Mouse (Mus musculus): ENCODE data around the gene Rere. TPM values are rescaled to one million over a fixed set of nuclear protein-coding genes. Genes with fewer than 3 reads are reported as not detected.
A peak's percentile ranks its signal among the peaks of the same experiment; 100 is the strongest.
"Not testable (repeated sequence)": the region's sequence is repeated elsewhere in the genome, so short reads cannot be mapped to it uniquely, and the experiment has no call there.

Gene Rere
- total RNA-seq, 2 experiments from 2014 or later: 39.6 to 46.7 TPM

GRCm38 (mm10) chr4:150585800-150586199, 304.4 kb downstream of the Rere start:
- DNase-seq: no peak

GRCm38 (mm10) chr4:150586275-150586674, 304.8 kb downstream of the Rere start:
- DNase-seq: no peak

GRCm38 (mm10) chr4:150587597-150588299, 306.3 kb downstream of the Rere start:
- DNase-seq: no peak

- no peak for DNase-seq
Measured at GRCm38 (mm10) chr4:150588300-150588621, 306.8 kb downstream of the Rere start.

- DNase-seq: no peak
Measured at GRCm38 (mm10) chr4:150590621-150591282, 309.3 kb downstream of the Rere start.

GRCm38 (mm10) chr4:150591602-150592001, 310.2 kb downstream of the Rere start:
- DNase-seq: no peak

- no peak for DNase-seq
Measured at GRCm38 (mm10) chr4:150592087-150592486, 310.6 kb downstream of the Rere start.

- no peak for DNase-seq
Measured at GRCm38 (mm10) chr4:150593473-150594217, 312.2 kb downstream of the Rere start.

GRCm38 (mm10) chr4:150594298-150594829, 312.9 kb downstream of the Rere start:
- DNase-seq: no peak

GRCm38 (mm10) chr4:150595071-150595470, 313.6 kb downstream of the Rere start:
- no peak for DNase-seq

GRCm38 (mm10) chr4:150595991-150596390, 314.5 kb downstream of the Rere start:
- no peak for DNase-seq

GRCm38 (mm10) chr4:150598686-150599085, 317.2 kb downstream of the Rere start:
- peak; percentile 49 to 63 for DNase-seq

- DNase-seq: no peak
Measured at GRCm38 (mm10) chr4:150599119-150599992, 317.9 kb downstream of the Rere start.

- not testable (repeated sequence) for DNase-seq
Measured at GRCm38 (mm10) chr4:150600503-150600902, 319.1 kb downstream of the Rere start.

- DNase-seq: no peak
Measured at GRCm38 (mm10) chr4:150601489-150601888, 320.0 kb downstream of the Rere start.

- DNase-seq: no peak
Measured at GRCm38 (mm10) chr4:150603366-150604061, 322.1 kb downstream of the Rere start.

- DNase-seq: no peak
Measured at GRCm38 (mm10) chr4:150605804-150606203, 324.4 kb downstream of the Rere start.

- no peak for DNase-seq
Measured at GRCm38 (mm10) chr4:150606449-150607161, 325.2 kb downstream of the Rere start.

GRCm38 (mm10) chr4:150608670-150609069, 327.2 kb downstream of the Rere start:
- DNase-seq: no peak

GRCm38 (mm10) chr4:150613715-150614114, 332.3 kb downstream of the Rere start:
- DNase-seq: no peak
